Mouse (Mus musculus): ENCODE measurements at regions not wholly inside any gene's neighbourhood (a gene's known extent, or its start where the extent isn't known, plus 50 kb on each side); places are given as distances from the start of the nearest gene placed in this dataset.

- DNase-seq (ENCODE audit: low read depth) = peak; percentile 5
These were observed 145.9 kb downstream of the Plk2 start for GRCm38 (mm10) chr13:110540543-110541265.

- peak; percentile 70 for DNase-seq (ENCODE audit: low read depth)
These were observed 146.7 kb downstream of the Plk2 start for GRCm38 (mm10) chr13:110541288-110542148.

- no peak for DNase-seq (ENCODE audit: low read depth)
These were observed 147.6 kb downstream of the Plk2 start for GRCm38 (mm10) chr13:110542303-110543065.

- DNase-seq (ENCODE audit: low read depth) = peak; percentile 53
These were observed 150.6 kb downstream of the Plk2 start for GRCm38 (mm10) chr13:110545454-110545853.

DNA sequence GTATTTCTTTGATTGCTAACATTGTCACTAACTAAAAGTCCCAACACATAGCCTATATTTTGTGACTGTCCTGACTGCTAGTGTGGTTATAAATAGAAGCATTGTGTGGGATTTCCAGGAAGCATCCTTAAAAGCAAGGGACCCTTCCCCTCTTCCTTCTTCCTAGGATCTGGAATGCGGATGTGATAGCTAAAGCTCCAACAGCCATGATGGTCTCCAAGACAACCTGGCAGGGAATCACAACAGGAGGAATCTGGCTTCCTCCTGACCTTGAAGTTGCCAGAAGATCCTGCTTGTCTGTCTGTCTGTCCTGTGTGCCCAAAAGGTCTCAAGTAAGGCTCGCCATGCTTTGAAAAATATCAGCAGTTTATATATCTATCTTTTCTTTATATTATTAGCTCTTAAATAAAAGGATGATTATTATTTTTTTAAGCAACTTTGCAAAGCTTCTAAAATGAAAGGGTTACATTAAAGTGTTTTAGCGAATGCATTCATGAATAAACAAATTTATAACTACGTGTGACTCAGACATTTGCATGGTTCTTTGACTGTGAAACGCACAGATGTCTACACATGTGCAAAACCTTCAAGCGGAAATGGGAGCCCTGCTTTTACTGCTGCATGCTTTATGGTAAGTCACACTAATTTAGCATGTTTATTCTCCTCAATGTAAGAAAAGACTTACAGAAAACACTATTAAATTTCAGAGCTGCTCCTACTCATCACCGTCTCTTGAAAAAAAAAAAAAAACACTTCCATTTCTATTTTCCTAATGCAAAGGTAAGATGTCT, 160.9 kb downstream of the Plk2 start:
- DNase-seq (ENCODE audit: low read depth) = no peak

- DNase-seq (ENCODE audit: low read depth) = no peak
These were observed 161.7 kb downstream of the Plk2 start for GRCm38 (mm10) chr13:110556355-110557095.

DNA sequence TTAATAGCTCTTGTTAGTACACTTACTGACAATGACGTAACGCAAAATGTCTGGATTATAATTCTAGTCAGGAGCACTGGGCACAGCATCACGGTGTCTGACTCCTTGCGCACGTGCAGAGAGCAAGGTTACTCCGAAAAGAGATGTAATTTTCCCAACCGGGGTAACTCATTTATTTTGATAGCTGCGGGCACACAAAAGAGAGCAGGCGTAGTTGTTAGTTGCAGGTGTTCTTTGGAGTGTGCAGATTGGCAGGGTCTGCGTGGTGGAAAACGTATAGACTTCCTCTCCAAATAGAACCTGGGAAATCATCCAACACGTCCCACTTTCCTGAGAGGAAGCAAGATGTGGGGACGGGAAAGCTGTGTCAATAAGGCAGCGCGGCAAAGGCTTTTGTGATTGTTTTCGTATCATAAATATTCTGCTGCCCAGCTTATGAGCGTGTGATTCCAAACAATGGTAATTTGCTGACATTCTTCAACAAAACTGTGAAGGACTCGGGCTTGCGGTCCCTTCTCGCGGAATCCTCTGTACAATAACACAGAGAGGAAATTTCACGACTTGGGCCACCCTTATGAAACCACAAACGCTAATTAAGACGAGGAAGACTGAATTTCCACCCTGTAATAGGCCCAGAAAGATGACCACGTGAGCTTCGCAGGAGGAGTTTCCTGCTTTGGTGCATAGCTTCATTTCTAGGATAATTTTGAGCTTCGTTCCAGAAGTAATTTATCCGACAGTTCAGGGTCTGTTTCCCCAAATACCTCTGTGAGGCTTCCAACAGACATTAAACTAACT, 163.3 kb downstream of the Plk2 start:
- DNase-seq (ENCODE audit: low read depth) = no peak

GRCm38 (mm10) chr13:110560566-110560965, 165.7 kb downstream of the Plk2 start:
- no peak for DNase-seq (ENCODE audit: low read depth)

- no peak for DNase-seq (ENCODE audit: low read depth)
These were observed 167.7 kb downstream of the Plk2 start for GRCm38 (mm10) chr13:110562499-110562898.

DNA sequence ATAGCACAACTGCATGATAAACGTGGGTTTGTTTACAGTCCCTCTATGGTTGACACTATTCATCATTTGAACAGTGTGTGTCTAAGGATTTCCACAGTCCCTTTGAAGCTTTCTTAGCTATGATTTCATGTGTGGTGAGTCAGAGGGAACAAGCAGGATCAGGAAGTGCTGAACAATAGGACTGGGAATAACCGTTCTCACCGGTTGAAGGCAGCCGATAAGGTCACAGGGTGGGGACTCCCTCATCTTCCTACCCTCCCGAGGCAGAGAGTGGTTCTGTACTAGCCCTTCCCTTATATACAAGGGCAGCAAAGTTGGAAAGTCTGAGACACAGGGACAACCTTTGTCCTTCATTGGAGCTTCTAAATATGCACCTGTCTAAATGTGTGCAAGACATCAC, 168.1 kb downstream of the Plk2 start:
- peak; percentile 5 for DNase-seq (ENCODE audit: low read depth)

GRCm38 (mm10) chr13:110563967-110564366, 169.1 kb downstream of the Plk2 start:
- no peak for DNase-seq (ENCODE audit: low read depth)

DNA sequence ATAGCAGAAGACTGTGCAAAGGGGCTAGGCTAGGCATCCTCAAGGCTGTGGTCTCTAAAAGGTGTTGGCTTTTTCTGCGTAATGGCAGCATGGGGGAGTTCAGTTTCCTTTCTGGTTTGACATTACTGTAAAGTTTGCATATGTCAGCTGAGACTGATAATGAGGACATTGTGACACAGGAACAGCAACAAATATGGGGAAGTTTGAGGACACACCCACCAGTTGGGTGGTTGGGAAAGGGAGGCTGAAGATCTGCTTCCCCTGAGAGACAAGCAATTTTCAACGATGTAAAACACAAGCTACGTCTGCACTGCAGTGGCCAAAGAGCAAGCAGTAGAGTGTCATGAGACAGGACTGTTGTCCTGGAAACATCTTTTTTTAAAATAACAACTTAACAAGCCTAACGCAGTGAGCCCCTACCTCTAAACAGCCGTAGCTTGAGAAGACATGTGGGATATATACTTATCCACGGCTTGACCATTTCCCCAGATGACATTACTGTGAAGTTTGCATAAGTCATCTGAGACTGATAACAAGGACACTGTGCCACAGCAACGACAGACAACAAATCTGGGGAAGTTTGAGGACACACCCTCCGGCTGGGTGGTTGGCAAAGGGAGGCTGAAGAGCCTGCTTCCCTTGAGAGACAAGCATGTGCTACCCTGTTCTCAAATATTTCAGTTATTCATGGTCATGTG, 173.8 kb downstream of the Plk2 start:
- DNase-seq (ENCODE audit: low read depth) = no peak

GRCm38 (mm10) chr13:110569180-110569512, 174.3 kb downstream of the Plk2 start:
- peak; percentile 48 for DNase-seq (ENCODE audit: low read depth)

DNA sequence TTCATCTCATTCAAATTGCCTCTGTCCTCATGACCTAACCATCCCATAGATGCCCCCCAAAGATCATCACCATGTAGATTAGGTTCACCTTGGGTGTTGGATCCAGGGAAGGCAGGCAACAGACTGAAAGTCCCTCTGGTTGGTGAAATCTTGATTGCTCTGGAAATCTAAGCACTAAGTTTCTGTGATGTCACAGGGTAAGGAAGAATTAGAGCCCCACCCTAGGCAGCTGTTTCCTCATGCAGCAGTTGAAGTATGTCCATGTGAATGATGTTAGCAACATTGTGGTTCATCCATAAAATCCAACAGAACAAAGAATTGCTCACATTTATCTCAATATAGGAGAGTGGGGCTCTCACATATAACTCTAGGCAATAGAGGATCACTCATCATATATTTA, 175.5 kb downstream of the Plk2 start:
- no peak for DNase-seq (ENCODE audit: low read depth)

DNA sequence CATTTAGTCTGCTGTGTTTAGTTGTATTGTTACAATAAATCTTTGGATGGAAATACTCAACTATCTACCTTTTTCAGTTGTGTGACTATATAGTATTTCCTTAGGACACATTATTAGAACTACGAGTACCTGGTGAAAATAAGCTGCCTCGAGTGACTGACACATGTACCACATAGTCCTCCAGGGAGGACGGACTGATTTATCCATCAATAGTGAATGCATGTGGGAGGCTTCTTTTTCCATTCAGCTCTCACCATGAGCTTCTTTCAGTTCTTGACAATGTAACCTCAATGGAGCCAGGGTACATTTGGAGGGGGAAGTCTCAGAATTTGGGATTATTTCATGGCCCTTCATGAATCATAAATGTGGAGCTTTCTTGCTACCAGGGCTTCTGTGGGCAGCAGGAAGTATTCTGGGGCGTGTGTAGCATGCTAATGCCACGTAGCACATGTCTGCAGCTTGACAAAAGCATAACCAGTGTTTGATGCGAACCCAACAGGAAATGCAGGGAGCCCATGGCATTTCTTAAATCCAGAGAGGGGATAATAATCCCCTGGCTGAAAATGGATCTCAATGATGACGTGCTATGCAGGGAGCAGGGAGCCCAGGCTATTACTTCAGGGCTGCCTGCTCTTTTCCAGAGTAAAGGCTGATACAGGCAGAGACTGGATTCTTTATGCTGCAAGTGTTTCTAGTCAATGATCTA, 178.7 kb downstream of the Plk2 start:
- no peak for DNase-seq (ENCODE audit: low read depth)

- no peak for DNase-seq (ENCODE audit: low read depth)
These were observed 180.1 kb downstream of the Plk2 start for GRCm38 (mm10) chr13:110574764-110575471.

GRCm38 (mm10) chr13:110578159-110578558, 183.3 kb downstream of the Plk2 start:
- no peak for DNase-seq (ENCODE audit: low read depth)

DNA sequence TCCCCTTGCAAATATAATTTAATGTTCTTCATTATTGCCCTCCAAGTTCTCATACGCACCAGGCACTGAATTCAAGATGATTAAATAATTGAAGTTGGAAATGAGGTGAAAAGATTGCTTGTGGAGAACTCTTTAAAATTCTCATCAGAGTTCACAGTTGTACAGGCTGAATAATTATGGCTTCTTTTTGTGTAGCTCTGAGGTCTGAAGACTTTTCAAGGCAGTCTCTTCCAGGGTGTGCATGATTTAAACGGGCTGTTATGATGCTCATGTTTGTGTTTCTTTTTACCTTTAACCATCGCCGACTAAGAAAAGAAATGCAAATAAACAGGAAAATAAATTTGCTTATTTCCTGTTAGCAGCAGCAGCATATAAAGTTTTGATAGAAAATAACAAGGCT, 185.3 kb downstream of the Plk2 start:
- DNase-seq (ENCODE audit: low read depth) = no peak

All from NIH3T3 (cell line).